Mouse (Mus musculus) midbrain, embryonic 11.5 days (tissue): Measurements from ENCODE around the gene Vmn2r121. TPM values are rescaled to one million over a fixed set of nuclear protein-coding genes. Genes with fewer than 3 reads are reported as not detected.

Experiments
- ATAC-seq: fragments of 200-750 bp; cut with Nextera tagmentation; 2 replicates; pipeline ENCODE4 v1.8.0; 2017; ENCODE audit warnings: moderate TSS enrichment, moderate library complexity; ENCODE audit not compliant: low FRiP score
- DNase-seq: peaks from one replicate; pipeline ENCODE4 v3.0.0; 2015; ENCODE audit warnings: low spot score; ENCODE audit errors: missing footprints
- H3K27ac ChIP-seq: fragments of 300-500 bp; sonication (generic); 2 replicates; pipeline ENCODE4 v1.5.1; 2014; ENCODE audit warnings: low read depth, low read length
- H3K27me3 ChIP-seq: fragments of 300-500 bp; sonication (generic); 2 replicates; pipeline ENCODE4 v1.6.1; 2014; ENCODE audit warnings: mild to moderate bottlenecking, low read length, moderate library complexity, mixed read lengths; ENCODE audit not compliant: control insufficient read depth, insufficient read depth
- H3K36me3 ChIP-seq: fragments of 300-500 bp; sonication (generic); 2 replicates; pipeline ENCODE4 v1.6.1; 2014; ENCODE audit warnings: mild to moderate bottlenecking, low read length, moderate library complexity, mixed read lengths; ENCODE audit not compliant: control insufficient read depth, insufficient read depth
- H3K4me1 ChIP-seq: fragments of 300-500 bp; sonication (generic); 2 replicates; pipeline ENCODE4 v1.6.1; 2014; ENCODE audit warnings: low read length; ENCODE audit not compliant: control insufficient read depth, insufficient read depth
- H3K4me2 ChIP-seq: fragments of 300-500 bp; sonication (generic); 2 replicates; pipeline ENCODE4 v1.6.1; 2014; ENCODE audit warnings: mild to moderate bottlenecking, moderate library complexity
- H3K4me3 ChIP-seq: fragments of 300-500 bp; sonication (generic); 2 replicates; pipeline ENCODE4 v1.5.1; 2014; ENCODE audit warnings: low read depth, low read length
- H3K9ac ChIP-seq: fragments of 300-500 bp; sonication (generic); 2 replicates; pipeline ENCODE4 v1.6.1; 2014; ENCODE audit warnings: low read length
- H3K9me3 ChIP-seq: fragments of 300-500 bp; sonication (generic); 2 replicates; pipeline ENCODE4 v1.6.1; 2016; ENCODE audit warnings: low read length; ENCODE audit not compliant: control insufficient read depth
- WGBS: fragments of 180-500 bp; shearing (Covaris S2); extraction: QIAGEN DNeasy Blood & Tissue Kit; methylation state at CpG from one replicate; pipeline ENCODE4 v1.1.7; 2014; 5-methylcytosine and 5-hydroxymethylcytosine counted together
- polyA plus RNA-seq: library from polyadenylated mRNA; unstranded; fragments of >200 nt; fragmentation: Nextera tagmentation; extraction: Ambion mirVana; gene quantifications from 2 replicates; pipeline ENCODE4 v1.2.1, GENCODE M21; 2014

Gene Vmn2r121
- polyA plus RNA-seq = not detected in 2 replicates

DNA sequence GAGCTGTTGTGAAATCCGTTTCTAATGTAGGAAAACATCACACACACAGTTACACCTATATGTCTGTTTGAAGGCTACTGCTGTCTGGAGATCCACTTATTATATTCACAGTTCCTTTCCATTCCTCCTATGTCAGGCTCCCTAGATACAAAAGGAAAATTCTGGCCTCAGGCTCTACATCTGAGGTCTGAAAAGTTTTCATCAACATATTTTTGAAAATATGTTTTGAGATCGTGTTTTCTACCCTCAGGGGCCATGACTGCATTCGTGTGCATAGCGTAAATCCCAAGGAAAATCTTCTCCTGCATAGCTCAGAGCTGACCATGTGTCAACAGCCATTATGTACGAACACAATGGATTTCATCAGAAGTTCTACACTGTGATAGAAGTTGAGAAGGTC lies at the start of gene Vmn2r121:
Vmn2r121 (minus strand) TSS at position 101 of the 400 bp plus-strand sequence.
- Histone ChIP-seq H3K4me2 (no peak within 1 kb of the TSS), H3K27me3 (no peaks in the 10 kb centered on the region), H3K9me3 (no peaks in the 10 kb centered on the region), H3K27ac (no peak within 1 kb of the TSS), H3K9ac (no peak within 1 kb of the TSS), H3K4me3 (no peak within 1 kb of the TSS), H3K36me3 (no peaks in the 10 kb centered on the region), H3K4me1 (no peaks in the 10 kb centered on the region)
- no peak for ATAC-seq
- no peak for DNase-seq
- 71% methylated on average over 5 of the region's 5 CpGs for WGBS
